Mouse (Mus musculus) kidney, adult 2 months (tissue): Measurements from ENCODE around the gene Syt9. TPM values are rescaled to one million over a fixed set of nuclear protein-coding genes. Genes with fewer than 3 reads are reported as not detected.

Source experiments
- DNase-seq: peaks from one replicate; pipeline ENCODE4 v3.0.0; 2021
- H3K27ac ChIP-seq: fragments of 200-500 bp; 2 replicates; pipeline ENCODE4 v1.5.1; 2012; ENCODE audit warnings: low read depth, low read length, control low read depth, inconsistent platforms; ENCODE audit not compliant: insufficient read depth
- H3K27me3 ChIP-seq: fragments of 200-500 bp; replicated peaks from 2 replicates; pipeline ENCODE4 v1.6.1; 2012; ENCODE audit warnings: mild to moderate bottlenecking, moderate library complexity, low read length, inconsistent platforms; ENCODE audit not compliant: control insufficient read depth, insufficient read depth
- H3K36me3 ChIP-seq: fragments of 200-500 bp; 2 replicates; pipeline ENCODE4 v1.6.1; 2012; ENCODE audit warnings: mild to moderate bottlenecking, moderate library complexity, low read length, inconsistent platforms; ENCODE audit not compliant: control insufficient read depth, insufficient read depth
- H3K4me1 ChIP-seq: fragments of 200-500 bp; 2 replicates; pipeline ENCODE4 v1.6.1; 2011; ENCODE audit warnings: low read length; ENCODE audit not compliant: control insufficient read depth, insufficient read depth
- H3K4me3 ChIP-seq: fragments of 200-500 bp; 2 replicates; pipeline ENCODE4 v1.5.1; 2011; ENCODE audit warnings: mild to moderate bottlenecking, low read depth, low read length, control low read depth; ENCODE audit not compliant: insufficient read depth
- CTCF ChIP-seq: fragments of 200-500 bp; conservative IDR thresholded peaks from 2 replicates; pipeline ENCODE4 v1.5.1; 2011; ENCODE audit warnings: low read depth, mild to moderate bottlenecking, control low read depth, low read length, moderate library complexity, mixed read lengths; ENCODE audit not compliant: insufficient read depth, insufficient read length
- POLR2A ChIP-seq: fragments of 200-500 bp; IDR thresholded peaks from one replicate; pipeline ENCODE4 v1.6.1; 2011; ENCODE audit warnings: low read depth, low read length, control low read depth
- WGBS: fragments of 180-500 bp; shearing (Covaris S2); methylation state at CpG from one replicate; pipeline ENCODE4 v1.1.7; 2018; 5-methylcytosine and 5-hydroxymethylcytosine counted together
- polyA plus RNA-seq: library from polyadenylated mRNA; depleted of rRNA; stranded (reverse); fragments of >200 nt; gene quantifications from 2 replicates; pipeline ENCODE4 v1.2.3, GENCODE M21; 2012

Gene Syt9
- polyA plus RNA-seq, 1 experiment, result 1.1 TPM

DNA sequence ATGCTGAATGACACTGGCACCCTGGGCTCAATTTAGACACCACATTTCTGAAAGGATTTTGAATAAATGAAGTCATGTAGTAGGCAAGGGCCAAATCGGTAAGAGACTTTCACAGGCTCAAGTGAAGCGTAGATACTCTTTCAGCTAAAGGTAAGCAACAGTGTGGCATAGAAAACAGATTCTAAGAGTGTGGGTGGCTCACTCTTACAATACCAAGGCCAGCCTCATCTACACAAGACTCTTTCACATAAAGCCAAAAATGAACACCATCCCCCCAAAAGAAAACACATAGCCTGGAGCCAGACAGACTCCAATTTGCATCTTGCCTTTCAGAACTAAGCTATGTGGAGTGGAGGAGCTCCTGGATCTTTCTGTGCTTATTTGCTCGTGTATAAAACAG lies 7.9 kb upstream of the Syt9 start:
- TF ChIP-seq POLR2A (no peak), CTCF (no peak)
- DNase-seq, result no peak
- Histone ChIP-seq H3K4me1 (no peaks in the 10 kb centered on the region), H3K27me3 (no peaks in the 10 kb centered on the region), H3K36me3 (no peaks in the 10 kb centered on the region), H3K27ac (no peak overlapping the region), H3K4me3 (no peak overlapping the region)
- 78% methylated on average over 3 of the region's 3 CpGs for WGBS

GRCm38 (mm10) chr7:107371126-107371920 lies 795 bp downstream of the Syt9 start:
- peak overlapping the region; percentile 63 for H3K4me3 ChIP-seq
- no peaks in the 10 kb centered on the region for H3K36me3 ChIP-seq
- no peak for DNase-seq
- no peaks in the 10 kb centered on the region for H3K4me1 ChIP-seq
- no peak for TF ChIP-seq POLR2A
- TF ChIP-seq CTCF, result no peak
- H3K27ac ChIP-seq, result no peak overlapping the region
- H3K27me3 ChIP-seq, result no peaks in the 10 kb centered on the region; the same call in 1 of the 2 replicates
- 5% methylated on average over 45 of the region's 45 CpGs for WGBS

GRCm38 (mm10) chr7:107380562-107380961 lies 10.0 kb downstream of the Syt9 start:
- no peak overlapping the region for H3K27ac ChIP-seq

DNA sequence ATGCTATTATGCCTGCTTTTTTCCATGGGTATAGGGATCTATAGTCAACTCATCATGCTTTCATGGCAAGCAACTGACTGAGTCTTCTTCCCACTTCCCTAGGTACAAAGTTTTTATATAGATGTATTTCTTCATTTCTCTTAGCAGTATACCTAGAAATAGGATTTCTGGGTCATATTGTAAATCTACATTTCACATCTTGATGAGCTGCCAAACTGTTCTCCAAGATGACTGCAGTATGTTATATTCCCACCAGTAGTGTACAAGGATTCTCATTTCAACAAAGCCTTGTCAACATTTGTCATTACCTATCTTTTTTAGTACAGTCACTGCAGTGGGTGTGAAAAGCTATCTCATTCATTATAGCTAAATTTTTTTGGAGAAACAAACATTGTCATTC lies 19.1 kb downstream of the Syt9 start:
- Histone ChIP-seq H3K36me3 (no peaks in the 10 kb centered on the region), H3K4me3 (no peak overlapping the region), H3K27me3 (no peaks in the 10 kb centered on the region; the same call in 1 of the 2 replicates)

More at GRCm38 (mm10) chr7:107380562-107380961, 10.0 kb downstream of the Syt9 start:
- no peaks in the 10 kb centered on the region for H3K4me1 ChIP-seq
- no peak for TF ChIP-seq POLR2A
- TF ChIP-seq CTCF, result no peak
- no peaks in the 10 kb centered on the region for H3K27me3 ChIP-seq
- WGBS, result 87% methylated on average over 5 of the region's 5 CpGs
- H3K36me3 ChIP-seq, result no peaks in the 10 kb centered on the region
- no peak overlapping the region for H3K4me3 ChIP-seq
- DNase-seq, result no peak

GRCm38 (mm10) chr7:107392749-107393148 lies 22.2 kb downstream of the Syt9 start:
- no peak overlapping the region for H3K4me3 ChIP-seq
- WGBS, result 45% methylated on average over 2 of the region's 2 CpGs
- DNase-seq, result no peak
- TF ChIP-seq CTCF (no peak), POLR2A (no peak)
- no peaks in the 10 kb centered on the region for H3K36me3 ChIP-seq
- no peaks in the 10 kb centered on the region; the same call in 1 of the 2 replicates for H3K27me3 ChIP-seq
- H3K27ac ChIP-seq, result no peak overlapping the region
- H3K4me1 ChIP-seq, result no peaks in the 10 kb centered on the region

More for the DNA sequence above, 19.1 kb downstream of the Syt9 start:
- no peak overlapping the region for H3K27ac ChIP-seq
- no peak for DNase-seq
- TF ChIP-seq CTCF, result no peak
- no peak for TF ChIP-seq POLR2A
- no peaks in the 10 kb centered on the region for H3K4me1 ChIP-seq

DNA sequence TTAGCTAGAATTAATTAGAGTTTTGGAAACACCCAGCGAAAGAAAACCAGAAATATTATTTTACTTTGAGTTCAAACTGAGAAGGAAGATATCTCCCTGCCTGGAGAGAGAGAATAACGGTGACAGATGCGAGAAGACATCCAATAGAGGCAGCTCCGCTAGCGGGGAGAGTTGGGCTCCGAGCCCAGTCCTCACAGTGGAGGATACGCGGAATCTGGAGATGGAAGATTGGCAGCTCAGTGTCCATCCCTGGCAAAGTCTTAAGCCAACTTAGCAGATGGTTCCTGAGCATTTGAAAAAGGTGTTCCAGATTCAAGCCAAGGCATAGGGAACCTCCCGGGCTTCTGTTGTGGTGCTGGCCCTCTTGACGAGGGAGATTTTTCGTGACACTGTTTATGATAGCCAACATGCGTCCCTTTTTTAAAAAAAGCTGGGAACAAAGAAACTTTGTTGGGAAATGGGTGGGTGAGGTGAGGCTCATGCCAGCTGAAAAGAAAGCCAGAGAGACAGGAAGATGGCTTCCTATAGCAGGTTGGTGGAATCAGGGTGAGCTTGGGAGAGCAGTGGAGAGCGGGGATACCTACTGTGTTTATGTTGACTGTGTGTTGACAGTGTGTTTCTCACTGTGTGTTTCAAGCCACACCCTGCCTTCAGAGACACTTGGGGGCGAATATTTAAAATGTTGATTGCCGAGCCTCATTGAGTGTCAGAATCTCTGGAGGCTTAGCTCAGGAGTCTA lies 29.7 kb downstream of the Syt9 start:
- Histone ChIP-seq H3K27me3 (no peaks in the 10 kb centered on the region), H3K36me3 (no peaks in the 10 kb centered on the region), H3K27ac (no peak overlapping the region), H3K4me3 (no peak overlapping the region), H3K4me1 (no peaks in the 10 kb centered on the region)
- WGBS, result 90% methylated on average over 15 of the region's 15 CpGs
- no peak for TF ChIP-seq CTCF
- no peak for TF ChIP-seq POLR2A
- no peak for DNase-seq

DNA sequence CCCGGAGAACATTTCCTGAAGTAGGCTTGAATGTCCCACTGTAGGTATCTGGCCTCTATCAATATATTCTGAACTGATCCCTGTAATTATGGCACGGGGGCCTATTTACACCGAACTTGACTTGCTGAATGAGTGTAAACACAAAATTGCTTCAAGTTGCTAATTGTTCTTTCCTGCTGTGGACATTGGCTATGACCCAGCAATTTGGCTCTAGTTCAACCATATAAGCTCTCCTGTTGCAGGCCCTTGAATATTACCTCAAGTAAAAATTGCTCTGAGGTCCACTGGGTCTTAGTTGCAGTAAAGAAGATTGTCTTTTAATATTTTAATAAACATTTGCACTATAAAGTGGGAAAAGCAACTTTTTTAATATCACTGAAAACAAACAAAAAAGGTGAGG lies 32.7 kb downstream of the Syt9 start:
- H3K4me1 ChIP-seq, result no peaks in the 10 kb centered on the region
- no peak overlapping the region for H3K4me3 ChIP-seq
- H3K27me3 ChIP-seq, result no peaks in the 10 kb centered on the region
- DNase-seq, result no peak
- H3K27ac ChIP-seq, result no peak overlapping the region
- no peaks in the 10 kb centered on the region for H3K36me3 ChIP-seq
- WGBS, result 74% methylated on average over 3 of the region's 3 CpGs
- no peak for TF ChIP-seq CTCF
- TF ChIP-seq POLR2A, result no peak
